Mouse (Mus musculus) cerebellum, adult 9-11 months (tissue): ENCODE data around the gene Lrch2.
A peak's percentile ranks its signal among the peaks of the same experiment; 100 is the strongest.
"Not testable (repeated sequence)": the region's sequence is repeated elsewhere in the genome, so short reads cannot be mapped to it uniquely, and the experiment has no call there.

Experiments used
- DNase-seq: peaks from one replicate; pipeline ENCODE4 v3.0.0; 2022

The Lrch2 gene

GRCm38 (mm10) chrX:147553421-147554201 lies at the start of gene Lrch2:
TSS of gene Lrch2 (minus strand) at chrX:147554081.
- peak; percentile 69 for DNase-seq

DNA sequence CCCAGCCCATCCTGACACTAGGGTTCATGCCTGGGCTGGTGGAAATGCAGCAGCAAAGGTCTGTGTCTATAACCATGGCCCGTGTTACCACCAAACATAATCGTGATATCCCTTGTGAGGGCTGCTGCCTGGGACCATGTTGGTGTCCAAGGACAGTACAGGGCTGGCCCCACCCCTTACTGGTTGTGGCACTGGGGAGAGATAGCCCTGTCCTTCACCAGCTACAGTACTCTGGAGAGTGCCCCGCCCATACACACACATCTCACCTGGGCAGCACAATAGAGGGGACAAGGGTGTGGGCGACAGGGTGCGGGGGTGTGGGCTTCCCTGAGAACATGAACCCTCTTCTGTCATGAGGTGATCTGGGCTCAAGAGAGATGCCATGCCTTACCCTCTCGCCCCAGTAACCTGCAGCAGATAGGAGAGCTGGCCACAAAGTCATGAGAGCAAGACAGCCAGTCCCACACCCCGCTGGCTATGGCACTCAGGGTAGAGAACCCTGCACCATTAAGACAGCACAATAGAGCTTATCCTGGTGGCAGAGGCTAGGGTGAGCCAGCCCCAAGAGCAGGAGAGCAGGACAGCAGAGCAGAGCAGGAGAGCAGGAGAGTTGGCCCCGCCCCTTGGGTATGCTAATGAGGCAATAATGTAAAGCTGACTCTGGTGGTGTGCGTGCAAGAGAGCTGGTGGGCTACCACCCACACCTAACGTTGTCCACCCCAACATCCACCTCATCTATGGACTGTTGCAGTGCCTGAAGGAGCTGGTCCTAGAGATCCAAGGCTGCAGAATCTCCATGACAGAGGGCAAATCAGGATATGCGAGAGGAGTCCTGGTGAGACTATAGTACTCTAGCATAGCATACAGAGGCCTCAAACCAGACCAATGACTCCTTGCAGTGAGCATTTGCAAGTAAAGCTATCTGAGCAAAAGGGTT lies 12.7 kb downstream of the Lrch2 start:
- no peak for DNase-seq

- no peak for DNase-seq
Measured at GRCm38 (mm10) chrX:147538377-147538776, 15.5 kb downstream of the Lrch2 start.

DNA sequence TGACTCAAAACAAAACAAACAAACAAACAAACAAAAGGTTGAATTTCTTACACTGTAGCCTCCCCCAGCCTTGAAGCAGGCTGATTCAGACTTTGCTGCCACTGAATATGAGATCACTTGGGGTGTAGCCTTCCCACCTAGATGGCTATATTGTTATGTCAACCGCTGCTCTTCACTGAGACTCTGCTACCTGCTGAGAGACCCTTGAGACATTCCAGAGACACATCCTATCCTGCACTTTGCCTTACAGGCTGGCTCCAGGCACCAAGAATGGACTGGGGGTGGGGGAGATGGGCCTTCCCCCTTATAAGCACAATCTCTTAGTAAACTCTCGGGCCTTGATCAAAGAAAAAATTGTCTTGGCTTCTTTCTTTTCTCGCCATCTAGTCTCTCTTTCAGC lies 16.8 kb downstream of the Lrch2 start:
- DNase-seq, result not testable (repeated sequence)

- DNase-seq, result no peak
Measured at GRCm38 (mm10) chrX:147535616-147536015, 18.3 kb downstream of the Lrch2 start.

GRCm38 (mm10) chrX:147531675-147532074 lies 22.2 kb downstream of the Lrch2 start:
- DNase-seq, result no peak

DNA sequence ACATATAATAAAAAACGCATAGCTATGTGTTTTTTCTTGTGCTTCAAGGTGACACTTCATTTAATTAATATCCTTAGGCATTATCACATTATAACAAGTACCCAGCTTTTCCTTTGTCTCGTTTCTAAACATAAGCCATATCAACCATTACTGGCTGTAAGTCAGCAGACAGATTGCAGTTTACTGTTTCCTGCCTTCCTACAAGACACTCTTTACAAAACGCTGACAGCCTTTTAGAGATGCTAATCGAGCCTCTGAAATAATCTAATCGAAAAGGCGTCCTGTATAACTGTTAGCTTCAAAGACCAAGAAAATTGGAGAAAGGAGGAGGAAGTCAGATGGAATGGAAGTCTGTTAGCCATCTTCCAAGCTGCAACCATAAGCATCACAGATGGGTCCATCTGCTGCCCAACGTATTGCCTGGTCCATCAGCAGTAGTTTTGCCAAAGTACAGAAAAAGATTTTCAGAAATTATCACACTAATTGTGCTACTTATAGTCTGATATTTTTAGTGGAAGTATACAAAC lies 26.2 kb downstream of the Lrch2 start:
- no peak for DNase-seq

DNA sequence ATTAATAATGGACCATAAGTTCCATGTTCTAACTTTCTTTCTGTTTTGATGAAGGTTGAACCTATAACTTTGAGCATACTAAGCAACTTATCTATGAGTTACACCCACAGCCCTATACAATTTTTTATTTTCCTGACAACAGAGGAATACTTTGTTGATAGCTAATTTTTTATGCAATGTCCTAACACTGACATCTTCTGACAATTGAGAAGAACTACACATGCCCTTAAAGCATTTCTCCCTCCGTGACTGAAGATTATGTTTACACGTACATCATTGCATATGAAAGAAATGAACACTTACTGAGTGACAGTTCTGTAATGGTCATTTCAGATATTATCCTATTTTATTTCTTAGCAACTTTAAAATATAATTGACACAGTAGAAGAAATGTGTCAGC lies 64.3 kb downstream of the Lrch2 start:
- DNase-seq, result no peak

DNA sequence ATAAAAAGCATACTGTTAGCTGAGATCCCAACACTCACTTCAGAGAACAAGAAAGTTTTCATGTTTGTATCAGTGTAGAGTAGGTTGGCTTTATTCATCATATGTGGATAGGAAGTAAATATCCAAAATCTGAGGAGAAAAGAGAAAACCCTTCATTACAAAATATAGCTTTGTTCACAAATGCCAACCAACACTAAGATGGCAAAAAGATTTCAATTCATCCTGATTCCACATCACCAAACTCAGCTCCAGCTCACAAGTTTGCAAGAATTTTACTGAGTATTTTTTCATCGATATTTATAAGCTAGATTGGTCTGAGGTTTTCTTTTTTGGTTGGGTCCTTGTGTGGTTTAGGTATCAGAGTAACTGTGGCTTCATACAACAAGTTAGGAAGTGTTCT lies 100.3 kb downstream of the Lrch2 start, which contains the start of gene Vmn1r239-ps:
Vmn1r239-ps (minus strand) TSS at position 101 of the 400 bp plus-strand sequence.
- DNase-seq, result not testable (repeated sequence)

DNA sequence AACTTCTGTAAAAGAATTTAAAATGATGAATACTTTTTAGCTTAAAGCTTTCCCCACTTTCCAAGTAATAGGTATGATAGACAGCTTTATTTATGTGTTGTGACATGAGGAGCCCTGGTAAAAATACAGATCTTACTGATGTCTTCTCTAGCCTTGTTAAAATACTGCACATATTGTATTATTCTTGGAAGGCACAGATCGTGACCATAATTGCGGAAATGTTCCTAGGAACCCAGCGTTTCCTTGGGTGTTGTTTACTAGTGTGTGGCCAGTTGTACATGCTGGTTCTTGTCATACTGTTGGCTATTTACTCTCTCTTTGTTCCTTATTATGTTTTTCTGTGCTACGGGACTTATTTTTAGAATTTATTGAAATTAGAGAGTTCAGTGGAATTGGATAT lies 110.5 kb downstream of the Lrch2 start:
- DNase-seq, result no peak

GRCm38 (mm10) chrX:147435400-147435799 lies 118.5 kb downstream of the Lrch2 start:
- DNase-seq, result no peak

DNA sequence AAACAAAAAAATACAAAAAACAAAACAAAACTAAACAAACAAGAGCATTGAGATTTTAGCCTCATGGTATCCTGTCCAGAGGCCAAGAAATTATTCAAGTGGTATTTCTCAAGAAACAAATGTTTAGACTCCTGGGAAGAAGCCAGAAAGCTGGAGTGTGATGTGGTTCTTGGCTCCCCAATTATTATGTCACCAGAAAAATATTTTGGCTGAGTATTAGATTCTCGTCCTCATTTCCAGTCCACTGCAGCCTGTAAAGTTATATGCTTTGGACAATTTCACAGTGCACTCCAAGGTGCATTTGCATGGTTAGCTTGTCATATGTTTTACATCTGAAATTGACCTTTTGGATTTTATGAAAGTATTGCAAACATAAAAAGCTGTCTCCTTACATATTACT lies 124.1 kb downstream of the Lrch2 start:
- no peak for DNase-seq

- no peak for DNase-seq
Measured at GRCm38 (mm10) chrX:147429129-147429528, 124.8 kb downstream of the Lrch2 start, which contains the start of gene Il13ra2. TSS of gene Il13ra2 (minus strand) at chrX:147429192.
